Comparison of ENCODE assay signal across 8 mouse cellular contexts in genomic region chr4:136123111-136123791, GRCm38 (mm10). TPM values are rescaled to one million over a fixed set of nuclear protein-coding genes. Genes with fewer than 3 reads are reported as not detected.
A peak's percentile ranks its signal among the peaks of the same experiment; 100 is the strongest.
DNase-seq lines count a peak whose midpoint lies in the region; ATAC-seq and TF ChIP-seq lines count a peak whose summit lies in the region.

No protein-coding gene starts in this region.

- peak; percentile 27 for DNase-seq in lung, embryonic 14.5 days
- DNase-seq in lung, postnatal 25 days (ENCODE audit: low spot score) = no peak
- DNase-seq in NIH3T3 (ENCODE audit: low read depth) = peak; percentile 74
- DNase-seq in monocyte, adult 2 months (ENCODE audit: low read depth in 1 of 2, low spot score in 2 of 2) = peak; percentile 49 to 54
- DNase-seq in cerebellum, adult 11-12 months = no peak
- no peak for DNase-seq in embryo, embryonic 11 days

- no peak overlapping the region for H3K4me3 ChIP-seq in lung, embryonic 14.5 days (ENCODE audit: low read depth, low read length)
- no peak overlapping the region for H3K4me3 ChIP-seq in heart, embryonic 12.5 days

- ATAC-seq in lung, embryonic 14.5 days (ENCODE audit: insufficient read depth) = no peak
- no peak for ATAC-seq in heart, embryonic 12.5 days (ENCODE audit: insufficient number of reproducible peaks, low FRiP score)
- no peak for ATAC-seq in megakaryocyte-erythroid progenitor cell, adult 5-6 weeks (replicated peaks; ENCODE audit: low FRiP score, low TSS enrichment, poor library complexity, severe bottlenecking)

- H3K36me3 ChIP-seq in lung, embryonic 14.5 days (ENCODE audit: insufficient read depth) = no peaks in the 10 kb centered on the region
- H3K36me3 ChIP-seq in heart, embryonic 12.5 days = no peaks in the 10 kb centered on the region

- H3K9me3 ChIP-seq in lung, embryonic 14.5 days (ENCODE audit: low read depth, low read length) = no peaks in the 10 kb centered on the region
- no peaks in the 10 kb centered on the region for H3K9me3 ChIP-seq in heart, embryonic 12.5 days (replicated peaks)

- TF ChIP-seq CTCF in lung, embryonic 14.5 days (IDR thresholded peaks at IDR 0.05; ENCODE audit: low read depth) = no peak

- 42% methylated on average over 8 of the region's 8 CpGs for WGBS in lung, embryonic 14.5 days
- WGBS in heart, embryonic 12.5 days = 42% methylated on average over 8 of the region's 8 CpGs

- H3K27ac ChIP-seq in lung, embryonic 14.5 days (ENCODE audit: low read depth) = peak overlapping the region; percentile 37; the same call in 1 of the 2 replicates
- H3K27ac ChIP-seq in heart, embryonic 12.5 days (ENCODE audit: poor library complexity, severe bottlenecking) = peak overlapping the region; percentile 73

- no peaks in the 10 kb centered on the region for H3K4me1 ChIP-seq in lung, embryonic 14.5 days (ENCODE audit: insufficient read depth)
- H3K4me1 ChIP-seq in heart, embryonic 12.5 days (replicated peaks) = peaks cover 56% of the 10 kb centered on the region

- H3K9ac ChIP-seq in lung, embryonic 14.5 days = no peak overlapping the region
- no peak overlapping the region for H3K9ac ChIP-seq in heart, embryonic 12.5 days

- no peak overlapping the region for H3K4me2 ChIP-seq in lung, embryonic 14.5 days
- H3K4me2 ChIP-seq in heart, embryonic 12.5 days = no peak overlapping the region

- H3K27me3 ChIP-seq in lung, embryonic 14.5 days (ENCODE audit: insufficient read depth, low read length) = no peaks in the 10 kb centered on the region
- no peaks in the 10 kb centered on the region for H3K27me3 ChIP-seq in heart, embryonic 12.5 days (replicated peaks)

RNA-seq across cellular contexts. Expression of gene Id3, which starts 20.0 kb away (rescaled TPM):
- polyA plus RNA-seq in lung, embryonic 14.5 days (2014; fragmentation: Nextera tagmentation; extraction: Ambion mirVana) = 469 and 477 TPM in 2 replicates
- polyA plus RNA-seq in heart, embryonic 12.5 days (2016; fragmentation: Nextera tagmentation; extraction: Ambion mirVana) = 320 and 321 TPM in 2 replicates
- total RNA-seq in megakaryocyte-erythroid progenitor cell, adult 5-6 weeks (2014; fragmentation: Nextera tagmentation) = 1.5 and 7.8 TPM in 2 replicates
- 1.9 and 3.1 TPM in 2 replicates for total RNA-seq in megakaryocyte-erythroid progenitor cell, adult 5-6 weeks (2017)

RNA-seq across cellular contexts. Expression of gene E2f2, which starts 48.9 kb away (rescaled TPM):
- 5.5 and 6.5 TPM in 2 replicates for polyA plus RNA-seq in lung, embryonic 14.5 days (2014; fragmentation: Nextera tagmentation; extraction: Ambion mirVana)
- polyA plus RNA-seq in heart, embryonic 12.5 days (2016; fragmentation: Nextera tagmentation; extraction: Ambion mirVana) = 8.1 and 9.3 TPM in 2 replicates
- total RNA-seq in megakaryocyte-erythroid progenitor cell, adult 5-6 weeks (2014; fragmentation: Nextera tagmentation) = 11.1 and 17.0 TPM in 2 replicates
- 4.5 and 10.2 TPM in 2 replicates for total RNA-seq in megakaryocyte-erythroid progenitor cell, adult 5-6 weeks (2017)

Comparison
In these comparisons a context has a peak if more than half of its experiments do, and no peak if none do; other contexts are left out.
1. DNase-seq: peak in lung, embryonic 14.5 days (single experiment), NIH3T3 (single experiment) and monocyte, adult 2 months (2 of 2); none in lung, postnatal 25 days (single experiment), cerebellum, adult 11-12 months (single experiment) and embryo, embryonic 11 days (single experiment).